Mouse (Mus musculus): ENCODE measurements around the gene Kcnh7. TPM values are rescaled to one million over a fixed set of nuclear protein-coding genes. Genes with fewer than 3 reads are reported as not detected.
A peak's percentile ranks its signal among the peaks of the same experiment; 100 is the strongest.

The Kcnh7 gene
- polyA plus RNA-seq, 1 experiment: not detected

DNA sequence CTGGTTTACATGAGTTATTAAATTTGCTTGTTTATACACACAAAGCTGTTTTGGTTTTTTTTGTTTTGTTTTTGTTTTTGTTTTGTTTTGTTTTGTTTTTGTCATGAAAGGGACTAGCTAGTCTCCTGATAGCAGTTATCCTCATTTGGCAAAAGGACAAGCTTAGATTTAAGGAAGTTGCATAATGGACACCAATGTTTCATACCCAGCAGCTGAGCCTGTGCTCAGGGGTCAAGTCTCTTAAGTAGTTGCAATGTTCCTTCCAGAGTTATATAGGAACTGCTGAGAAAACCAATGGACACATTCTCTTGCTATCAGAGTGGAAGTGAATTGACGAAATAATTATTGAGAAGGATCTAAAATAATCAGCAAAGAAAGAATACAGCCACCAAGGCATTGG is 528.0 kb downstream of the Kcnh7 start:
- H3K4me1 ChIP-seq (ENCODE audit: control insufficient read depth, insufficient read depth, low read length): peaks cover 9% of the 10 kb centered on the region
- no peak overlapping the region for H3K4me3 ChIP-seq (ENCODE audit: insufficient read depth, low read length)
- TF ChIP-seq CTCF (IDR thresholded peaks at IDR 0.05; ENCODE audit: low read depth, low read length) (no peak), POLR2A (IDR thresholded peaks at IDR 0.05; ENCODE audit: borderline replicate concordance, low read depth, low read length) (no peak)
- H3K27ac ChIP-seq (ENCODE audit: insufficient read depth, low read depth, low read length): no peak overlapping the region

GRCm38 (mm10) chr2:62654519-62655338 is 529.4 kb downstream of the Kcnh7 start:
- no peak overlapping the region for H3K27ac ChIP-seq (ENCODE audit: insufficient read depth, low read depth, low read length)
- peaks cover 9% of the 10 kb centered on the region for H3K4me1 ChIP-seq (ENCODE audit: control insufficient read depth, insufficient read depth, low read length)
- TF ChIP-seq CTCF (IDR thresholded peaks at IDR 0.05; ENCODE audit: low read depth, low read length) (no peak), POLR2A (IDR thresholded peaks at IDR 0.05; ENCODE audit: borderline replicate concordance, low read depth, low read length) (no peak)
- H3K4me3 ChIP-seq (ENCODE audit: insufficient read depth, low read length): no peak overlapping the region

DNA sequence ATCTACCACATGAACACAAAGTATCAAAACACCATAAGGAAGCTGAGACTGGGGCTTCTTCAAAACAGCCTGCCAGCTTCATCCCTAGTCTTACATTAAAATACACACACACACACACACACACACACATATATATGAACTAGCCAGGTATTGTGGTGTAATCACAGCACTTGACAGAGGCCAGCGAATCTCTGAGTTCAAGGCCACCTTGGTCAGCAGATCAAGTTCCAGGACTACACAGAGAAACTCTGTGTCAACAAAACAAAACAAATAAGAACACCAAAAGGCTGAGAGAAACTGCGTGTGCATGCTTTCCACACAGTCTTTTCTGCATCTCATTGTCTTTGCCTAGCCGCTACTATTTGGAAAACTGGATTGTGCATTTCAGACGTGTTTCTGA is 531.6 kb downstream of the Kcnh7 start:
- TF ChIP-seq CTCF (IDR thresholded peaks at IDR 0.05; ENCODE audit: low read depth, low read length): no peak
- no peak overlapping the region for H3K4me3 ChIP-seq (ENCODE audit: insufficient read depth, low read length)
- H3K27ac ChIP-seq (ENCODE audit: insufficient read depth, low read depth, low read length): no peak overlapping the region
- H3K4me1 ChIP-seq (ENCODE audit: control insufficient read depth, insufficient read depth, low read length): peaks cover 9% of the 10 kb centered on the region

DNA sequence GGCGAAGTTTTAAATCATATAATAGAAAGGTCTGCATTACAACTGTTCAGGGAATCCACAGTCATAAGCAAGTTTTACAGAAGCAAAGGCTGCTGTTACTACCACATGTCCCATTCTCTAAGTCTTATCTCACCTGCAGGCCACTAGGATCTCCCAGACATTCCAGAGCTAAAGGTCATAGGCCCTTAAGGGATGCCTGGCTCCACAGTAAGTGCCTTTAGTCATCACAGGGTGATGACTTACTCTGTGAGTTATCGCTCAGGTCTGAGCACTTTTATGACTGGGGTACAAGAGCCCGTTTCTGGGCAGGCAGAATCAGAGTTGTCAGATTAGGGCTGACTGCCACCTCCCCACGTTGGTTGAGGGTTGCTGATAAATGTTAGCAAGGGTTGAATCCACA is 532.2 kb downstream of the Kcnh7 start:
- H3K4me1 ChIP-seq (ENCODE audit: control insufficient read depth, insufficient read depth, low read length): peaks cover 9% of the 10 kb centered on the region
- TF ChIP-seq POLR2A (IDR thresholded peaks at IDR 0.05; ENCODE audit: borderline replicate concordance, low read depth, low read length): no peak
- TF ChIP-seq CTCF (IDR thresholded peaks at IDR 0.05; ENCODE audit: low read depth, low read length): no peak
- no peak overlapping the region for H3K4me3 ChIP-seq (ENCODE audit: insufficient read depth, low read length)

GRCm38 (mm10) chr2:62646671-62647289 is 537.3 kb downstream of the Kcnh7 start:
- Histone ChIP-seq H3K4me1 (ENCODE audit: control insufficient read depth, insufficient read depth, low read length) (peaks cover 9% of the 10 kb centered on the region), H3K27ac (ENCODE audit: insufficient read depth, low read depth, low read length) (no peak overlapping the region), H3K4me3 (ENCODE audit: insufficient read depth, low read length) (no peak overlapping the region; the same call in 1 of the 2 replicates)
- TF ChIP-seq CTCF (IDR thresholded peaks at IDR 0.05; ENCODE audit: low read depth, low read length) (no peak), POLR2A (IDR thresholded peaks at IDR 0.05; ENCODE audit: borderline replicate concordance, low read depth, low read length) (no peak)

More for the DNA sequence above, 532.2 kb downstream of the Kcnh7 start:
- H3K27ac ChIP-seq (ENCODE audit: insufficient read depth, low read depth, low read length): no peak overlapping the region

DNA sequence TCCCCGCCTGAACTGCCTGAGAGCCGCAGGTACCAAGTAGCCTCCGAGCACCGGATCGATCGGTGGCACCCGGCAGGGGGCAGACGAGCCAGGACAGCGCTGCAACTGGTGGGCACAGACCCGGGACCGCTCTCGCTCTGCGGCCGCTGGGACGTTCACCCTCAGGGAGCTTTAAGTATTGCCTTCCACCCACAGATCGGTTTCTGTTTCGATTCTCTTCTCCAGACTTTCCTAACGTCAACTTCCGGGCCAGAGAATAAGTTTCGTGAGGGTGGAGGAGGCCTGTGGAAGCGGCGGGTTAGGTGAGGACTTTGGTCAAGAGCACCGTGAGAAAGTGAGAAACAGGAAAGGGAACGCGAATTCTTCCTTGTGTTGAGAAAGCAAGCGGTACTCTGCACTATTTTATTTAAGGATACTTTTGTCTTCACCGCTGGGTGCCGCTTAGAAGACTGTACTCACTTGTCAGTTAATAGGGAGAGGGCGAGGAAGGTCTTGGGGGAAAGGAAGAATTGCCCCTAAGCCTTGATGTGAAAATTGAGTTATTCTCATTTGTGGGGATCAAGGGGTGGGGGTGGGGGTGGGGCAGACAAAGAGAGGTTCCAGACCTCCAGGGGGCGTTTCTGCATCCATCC is 538.0 kb downstream of the Kcnh7 start, which contains the start of gene Ifih1:
Gene Ifih1, minus strand, starts transcription at position 242 of the 632 bp plus-strand sequence.
- TF ChIP-seq CTCF (IDR thresholded peaks at IDR 0.05; ENCODE audit: low read depth, low read length) (peak; percentile 33; the same call in 1 of the 2 replicates), POLR2A (IDR thresholded peaks at IDR 0.05; ENCODE audit: borderline replicate concordance, low read depth, low read length) (no peak)
- H3K27ac ChIP-seq (ENCODE audit: insufficient read depth, low read depth, low read length): peak within 1 kb of the TSS; percentile 43
- H3K4me1 ChIP-seq (ENCODE audit: control insufficient read depth, insufficient read depth, low read length): peaks cover 9% of the 10 kb centered on the region
- H3K4me3 ChIP-seq (ENCODE audit: insufficient read depth, low read length): peak within 1 kb of the TSS; percentile 65

DNA sequence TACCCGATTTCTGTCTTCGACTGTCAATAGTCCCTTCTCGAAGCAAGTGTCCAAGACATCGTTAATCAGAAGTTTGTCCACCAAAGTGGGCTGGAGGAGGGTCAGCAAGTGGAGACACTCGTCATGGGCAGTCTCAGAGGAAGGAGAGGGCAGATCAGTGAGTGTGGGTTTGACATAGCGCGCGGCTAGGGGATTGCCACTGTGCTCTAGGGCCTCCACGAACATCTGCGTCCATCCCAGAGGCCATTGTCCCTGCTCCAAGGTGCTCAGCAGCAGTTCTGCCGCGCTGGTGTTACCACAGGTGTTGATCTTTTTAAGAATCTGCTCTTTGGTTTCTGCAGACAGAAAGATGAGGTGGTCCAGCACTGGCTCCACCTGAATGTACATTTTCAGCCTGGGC is 538.6 kb downstream of the Kcnh7 start:
- peak overlapping the region; percentile 65 for H3K4me3 ChIP-seq (ENCODE audit: insufficient read depth, low read length)
- TF ChIP-seq CTCF (IDR thresholded peaks at IDR 0.05; ENCODE audit: low read depth, low read length) (no peak), POLR2A (IDR thresholded peaks at IDR 0.05; ENCODE audit: borderline replicate concordance, low read depth, low read length) (no peak)
- H3K4me1 ChIP-seq (ENCODE audit: control insufficient read depth, insufficient read depth, low read length): peaks cover 9% of the 10 kb centered on the region
- peak overlapping the region; percentile 6; the same call in 1 of the 2 replicates for H3K27ac ChIP-seq (ENCODE audit: insufficient read depth, low read depth, low read length)

DNA sequence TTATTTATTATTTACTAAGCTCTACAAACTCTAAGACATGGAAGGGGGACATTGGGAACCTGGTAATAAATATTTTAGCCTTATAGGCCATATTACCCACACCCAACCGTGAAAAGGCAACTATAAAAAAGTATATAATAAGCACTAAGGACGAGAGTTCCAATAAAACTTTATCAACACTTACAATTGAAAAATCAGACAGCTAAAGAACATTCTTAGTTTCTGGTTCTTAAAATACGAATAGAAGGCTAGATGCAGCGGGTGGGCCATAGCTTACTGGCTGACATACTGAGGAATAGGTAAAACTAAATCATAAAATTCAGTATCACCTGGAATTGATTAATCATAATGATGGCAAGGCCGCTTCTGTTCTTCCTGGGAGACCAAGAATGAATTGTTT is 539.2 kb downstream of the Kcnh7 start:
- H3K4me3 ChIP-seq (ENCODE audit: insufficient read depth, low read length): peak overlapping the region; percentile 65; the same call in 1 of the 2 replicates
- no peak overlapping the region for H3K27ac ChIP-seq (ENCODE audit: insufficient read depth, low read depth, low read length)
- H3K4me1 ChIP-seq (ENCODE audit: control insufficient read depth, insufficient read depth, low read length): peaks cover 9% of the 10 kb centered on the region
- no peak for TF ChIP-seq CTCF (IDR thresholded peaks at IDR 0.05; ENCODE audit: low read depth, low read length)
- TF ChIP-seq POLR2A (IDR thresholded peaks at IDR 0.05; ENCODE audit: borderline replicate concordance, low read depth, low read length): no peak

All from bone marrow macrophage, adult 2 months (primary cell).